Mouse (Mus musculus): ENCODE results near the gene Gm10272. TPM values are rescaled to one million over a fixed set of nuclear protein-coding genes. Genes with fewer than 3 reads are reported as not detected.
"Not testable (repeated sequence)": the region's sequence is repeated elsewhere in the genome, so short reads cannot be mapped to it uniquely, and the experiment has no call there.

Gene Gm10272
- polyA plus RNA-seq, 1 experiment from 2014 or later = not detected

- no peaks in the 10 kb centered on the region for H3K4me1 ChIP-seq (ENCODE audit: control insufficient read depth, insufficient read depth, low read length)
- no peak overlapping the region for H3K4me3 ChIP-seq (ENCODE audit: low read length)
- H3K36me3 ChIP-seq (ENCODE audit: control insufficient read depth, insufficient read depth, low read length) = no peaks in the 10 kb centered on the region
- no peaks in the 10 kb centered on the region for H3K9me3 ChIP-seq (ENCODE audit: control insufficient read depth, low read length)
- WGBS = 82% methylated on average over 7 of the region's 7 CpGs
- no peak overlapping the region for H3K4me2 ChIP-seq (replicated peaks; ENCODE audit: low read depth, low read length)
- no peak overlapping the region for H3K27ac ChIP-seq (ENCODE audit: low read depth, low read length)
- peaks cover 49% of the 10 kb centered on the region for H3K27me3 ChIP-seq (ENCODE audit: control insufficient read depth, insufficient read depth, low read length)
- H3K9ac ChIP-seq (ENCODE audit: low read depth, low read length) = no peak overlapping the region
- no peak for ATAC-seq (ENCODE audit: low FRiP score, low TSS enrichment)
Observed at GRCm38 (mm10) chr10:77682994-77683393, 23.4 kb upstream of the Gm10272 start.

- peaks cover 40% of the 10 kb centered on the region for H3K27me3 ChIP-seq (ENCODE audit: control insufficient read depth, insufficient read depth, low read length)
Observed at GRCm38 (mm10) chr10:77684181-77684580, 22.2 kb upstream of the Gm10272 start.

GRCm38 (mm10) chr10:77685895-77686664 is 20.3 kb upstream of the Gm10272 start, which contains the start of gene Tspear:
Tspear (plus strand) TSS chr10:77686569.
- ATAC-seq (ENCODE audit: low FRiP score, low TSS enrichment) = no peak
- no peak within 1 kb of the TSS for H3K4me3 ChIP-seq (ENCODE audit: low read length)
- no peaks in the 10 kb centered on the region for H3K9me3 ChIP-seq (ENCODE audit: control insufficient read depth, low read length)
- H3K4me2 ChIP-seq (replicated peaks; ENCODE audit: low read depth, low read length) = no peak within 1 kb of the TSS
- H3K27ac ChIP-seq (ENCODE audit: low read depth, low read length) = no peak within 1 kb of the TSS
- H3K36me3 ChIP-seq (ENCODE audit: control insufficient read depth, insufficient read depth, low read length) = no peaks in the 10 kb centered on the region
- WGBS = 6% methylated on average over 22 of the region's 22 CpGs
- no peaks in the 10 kb centered on the region for H3K4me1 ChIP-seq (ENCODE audit: control insufficient read depth, insufficient read depth, low read length)
- H3K27me3 ChIP-seq (ENCODE audit: control insufficient read depth, insufficient read depth, low read length) = peaks cover 38% of the 10 kb centered on the region
- no peak within 1 kb of the TSS for H3K9ac ChIP-seq (ENCODE audit: low read depth, low read length)

More at GRCm38 (mm10) chr10:77684181-77684580, 22.2 kb upstream of the Gm10272 start:
- H3K9ac ChIP-seq (ENCODE audit: low read depth, low read length) = no peak overlapping the region
- no peak overlapping the region for H3K4me2 ChIP-seq (replicated peaks; ENCODE audit: low read depth, low read length)
- WGBS = 37% methylated on average over 8 of the region's 8 CpGs
- no peak for ATAC-seq (ENCODE audit: low FRiP score, low TSS enrichment)
- no peaks in the 10 kb centered on the region for H3K36me3 ChIP-seq (ENCODE audit: control insufficient read depth, insufficient read depth, low read length)
- no peak overlapping the region for H3K27ac ChIP-seq (ENCODE audit: low read depth, low read length)
- H3K9me3 ChIP-seq (ENCODE audit: control insufficient read depth, low read length) = no peaks in the 10 kb centered on the region
- H3K4me1 ChIP-seq (ENCODE audit: control insufficient read depth, insufficient read depth, low read length) = no peaks in the 10 kb centered on the region
- no peak overlapping the region for H3K4me3 ChIP-seq (ENCODE audit: low read length)

GRCm38 (mm10) chr10:77687021-77687420 is 19.4 kb upstream of the Gm10272 start:
- Histone ChIP-seq H3K27ac (ENCODE audit: low read depth, low read length) (no peak overlapping the region), H3K9ac (ENCODE audit: low read depth, low read length) (no peak overlapping the region), H3K27me3 (ENCODE audit: control insufficient read depth, insufficient read depth, low read length) (peaks cover 38% of the 10 kb centered on the region), H3K4me2 (replicated peaks; ENCODE audit: low read depth, low read length) (no peak overlapping the region), H3K9me3 (ENCODE audit: control insufficient read depth, low read length) (no peaks in the 10 kb centered on the region), H3K4me3 (ENCODE audit: low read length) (no peak overlapping the region), H3K36me3 (ENCODE audit: control insufficient read depth, insufficient read depth, low read length) (no peaks in the 10 kb centered on the region), H3K4me1 (ENCODE audit: control insufficient read depth, insufficient read depth, low read length) (no peaks in the 10 kb centered on the region)
- no peak; the same call in 1 of the 2 replicates for ATAC-seq (ENCODE audit: low FRiP score, low TSS enrichment)
- 11% methylated on average over 10 of the region's 10 CpGs for WGBS

- not testable (repeated sequence) for ATAC-seq (ENCODE audit: low FRiP score, low TSS enrichment); H3K4me3 ChIP-seq (ENCODE audit: low read length); H3K27ac ChIP-seq (ENCODE audit: low read depth, low read length); H3K9me3 ChIP-seq (ENCODE audit: control insufficient read depth, low read length); H3K9ac ChIP-seq (ENCODE audit: low read depth, low read length); H3K4me1 ChIP-seq (ENCODE audit: control insufficient read depth, insufficient read depth, low read length); H3K4me2 ChIP-seq (replicated peaks; ENCODE audit: low read depth, low read length); H3K36me3 ChIP-seq (ENCODE audit: control insufficient read depth, insufficient read depth, low read length)
- peaks cover 21% of the 10 kb centered on the region for H3K27me3 ChIP-seq (ENCODE audit: control insufficient read depth, insufficient read depth, low read length)
- WGBS = 81% methylated on average over 3 of the region's 3 CpGs
Observed at GRCm38 (mm10) chr10:77690356-77690807, 16.0 kb upstream of the Gm10272 start, which contains the start of gene Gm19402. Gm19402 (minus strand) TSS chr10:77690757.

GRCm38 (mm10) chr10:77697133-77697532 is 9.3 kb upstream of the Gm10272 start, which contains the start of gene Gm9508:
Gm9508 (minus strand) TSS chr10:77697233.
- Histone ChIP-seq H3K4me2 (replicated peaks; ENCODE audit: low read depth, low read length) (no peak within 1 kb of the TSS), H3K9me3 (ENCODE audit: control insufficient read depth, low read length) (no peaks in the 10 kb centered on the region), H3K36me3 (ENCODE audit: control insufficient read depth, insufficient read depth, low read length) (no peaks in the 10 kb centered on the region), H3K27ac (ENCODE audit: low read depth, low read length) (no peak within 1 kb of the TSS), H3K27me3 (ENCODE audit: control insufficient read depth, insufficient read depth, low read length) (no peaks in the 10 kb centered on the region), H3K4me1 (ENCODE audit: control insufficient read depth, insufficient read depth, low read length) (no peaks in the 10 kb centered on the region), H3K4me3 (ENCODE audit: low read length) (no peak within 1 kb of the TSS), H3K9ac (ENCODE audit: low read depth, low read length) (no peak within 1 kb of the TSS)
- ATAC-seq (ENCODE audit: low FRiP score, low TSS enrichment) = no peak
- 30% methylated on average over 4 of the region's 4 CpGs for WGBS

- no peak overlapping the region for H3K4me3 ChIP-seq (ENCODE audit: low read length)
- no peak overlapping the region for H3K4me2 ChIP-seq (replicated peaks; ENCODE audit: low read depth, low read length)
- 76% methylated on average over 3 of the region's 3 CpGs for WGBS
- H3K9me3 ChIP-seq (ENCODE audit: control insufficient read depth, low read length) = peaks cover 4% of the 10 kb centered on the region; the same call in 1 of the 2 replicates
- H3K27me3 ChIP-seq (ENCODE audit: control insufficient read depth, insufficient read depth, low read length) = no peaks in the 10 kb centered on the region
- H3K9ac ChIP-seq (ENCODE audit: low read depth, low read length) = no peak overlapping the region
- no peak for ATAC-seq (ENCODE audit: low FRiP score, low TSS enrichment)
- no peaks in the 10 kb centered on the region for H3K4me1 ChIP-seq (ENCODE audit: control insufficient read depth, insufficient read depth, low read length)
- no peak overlapping the region for H3K27ac ChIP-seq (ENCODE audit: low read depth, low read length)
- no peaks in the 10 kb centered on the region for H3K36me3 ChIP-seq (ENCODE audit: control insufficient read depth, insufficient read depth, low read length)
Observed at GRCm38 (mm10) chr10:77709831-77710230, 3.4 kb downstream of the Gm10272 start.

GRCm38 (mm10) chr10:77711157-77711556 is 4.7 kb downstream of the Gm10272 start, which contains the start of gene Gm10024:
Gm10024 (plus strand) TSS chr10:77711457.
- ATAC-seq (ENCODE audit: low FRiP score, low TSS enrichment); H3K27ac ChIP-seq (ENCODE audit: low read depth, low read length); H3K9me3 ChIP-seq (ENCODE audit: control insufficient read depth, low read length); H3K36me3 ChIP-seq (ENCODE audit: control insufficient read depth, insufficient read depth, low read length); H3K9ac ChIP-seq (ENCODE audit: low read depth, low read length); H3K27me3 ChIP-seq (ENCODE audit: control insufficient read depth, insufficient read depth, low read length); H3K4me2 ChIP-seq (replicated peaks; ENCODE audit: low read depth, low read length); H3K4me1 ChIP-seq (ENCODE audit: control insufficient read depth, insufficient read depth, low read length); H3K4me3 ChIP-seq (ENCODE audit: low read length): not testable (repeated sequence)

GRCm38 (mm10) chr10:77713734-77714133 is 7.3 kb downstream of the Gm10272 start:
- no peaks in the 10 kb centered on the region for H3K27me3 ChIP-seq (ENCODE audit: control insufficient read depth, insufficient read depth, low read length)
- no peak overlapping the region for H3K4me2 ChIP-seq (replicated peaks; ENCODE audit: low read depth, low read length)
- H3K27ac ChIP-seq (ENCODE audit: low read depth, low read length) = no peak overlapping the region
- no peak overlapping the region for H3K9ac ChIP-seq (ENCODE audit: low read depth, low read length)
- no peak for ATAC-seq (ENCODE audit: low FRiP score, low TSS enrichment)
- H3K4me3 ChIP-seq (ENCODE audit: low read length) = no peak overlapping the region
- H3K4me1 ChIP-seq (ENCODE audit: control insufficient read depth, insufficient read depth, low read length) = no peaks in the 10 kb centered on the region
- H3K36me3 ChIP-seq (ENCODE audit: control insufficient read depth, insufficient read depth, low read length) = no peaks in the 10 kb centered on the region
- H3K9me3 ChIP-seq (ENCODE audit: control insufficient read depth, low read length) = peaks cover 4% of the 10 kb centered on the region; the same call in 1 of the 2 replicates
- 62% methylated on average over 4 of the region's 4 CpGs for WGBS

Measured in kidney, embryonic 14.5 days (tissue).